Mouse (Mus musculus): ENCODE data around the gene Sec61g.

GRCm38 (mm10) chr11:16526467-16526866 is 18.2 kb upstream of the Sec61g start:
- TF ChIP-seq CTCF (IDR thresholded peaks at IDR 0.05; ENCODE audit: control insufficient read depth, insufficient read depth, insufficient replicate concordance, low read depth, low read length), result no peak
- TF ChIP-seq POLR2A (IDR thresholded peaks at IDR 0.05; ENCODE audit: control insufficient read depth, low read depth, low read length), result no peak

Measured in testis, adult 2 months (tissue).